Mouse (Mus musculus) stomach, postnatal 0 days (tissue): ENCODE measurements around the gene Skil. TPM values are rescaled to one million over a fixed set of nuclear protein-coding genes. Genes with fewer than 3 reads are reported as not detected.
"Not testable (repeated sequence)": the region's sequence is repeated elsewhere in the genome, so short reads cannot be mapped to it uniquely, and the experiment has no call there.

Experiments
- ATAC-seq: fragments of 200-750 bp; cut with Nextera tagmentation; 2 replicates; pipeline ENCODE4 v1.8.0; 2017; ENCODE audit not compliant: low FRiP score, low TSS enrichment
- DNase-seq: peaks from one replicate; pipeline ENCODE4 v3.0.0-alpha.2; 2016; ENCODE audit warnings: low spot score
- H3K27ac ChIP-seq: fragments of 300-500 bp; sonication (generic); replicated peaks from 2 replicates; pipeline ENCODE4 v1.5.1; 2014; ENCODE audit warnings: mild to moderate bottlenecking, control low read depth
- H3K27me3 ChIP-seq: fragments of 300-500 bp; sonication (generic); 2 replicates; pipeline ENCODE4 v1.6.1; 2014; ENCODE audit warnings: low read length; ENCODE audit not compliant: control insufficient read depth, insufficient read depth
- H3K36me3 ChIP-seq: fragments of 300-500 bp; sonication (generic); 2 replicates; pipeline ENCODE4 v1.6.1; 2014; ENCODE audit warnings: low read length, mixed read lengths; ENCODE audit not compliant: control insufficient read depth, insufficient read depth
- H3K4me1 ChIP-seq: fragments of 300-500 bp; sonication (generic); replicated peaks from 2 replicates; pipeline ENCODE4 v1.6.1; 2014; ENCODE audit warnings: antibody characterized with exemption; ENCODE audit not compliant: control insufficient read depth, insufficient read depth
- H3K4me2 ChIP-seq: fragments of 300-500 bp; sonication (generic); replicated peaks from 2 replicates; pipeline ENCODE4 v1.6.1; 2014; ENCODE audit warnings: low read depth, mild to moderate bottlenecking, control low read depth, moderate library complexity
- H3K4me3 ChIP-seq: fragments of 300-500 bp; sonication (generic); 2 replicates; pipeline ENCODE4 v1.5.1; 2014; ENCODE audit warnings: low read depth, low read length, control low read depth
- H3K9ac ChIP-seq: fragments of 300-500 bp; sonication (generic); 2 replicates; pipeline ENCODE4 v1.6.1; 2014; ENCODE audit warnings: mild to moderate bottlenecking, low read length, control low read depth, mixed read lengths
- H3K9me3 ChIP-seq: fragments of 300-500 bp; sonication (generic); 2 replicates; pipeline ENCODE4 v1.6.1; 2016; ENCODE audit warnings: low read length; ENCODE audit not compliant: control insufficient read depth
- CTCF ChIP-seq: IDR thresholded peaks from 2 replicates; pipeline ENCODE4 v1.5.1; 2016; ENCODE audit warnings: antibody characterized with exemption, low read depth, mild to moderate bottlenecking, moderate library complexity
- EP300 ChIP-seq: optimal IDR thresholded peaks from 2 replicates; pipeline ENCODE3; 2016; ENCODE audit warnings: antibody characterized with exemption
- WGBS: fragments of 180-500 bp; shearing (Covaris S2); extraction: QIAGEN DNeasy Blood & Tissue Kit; methylation state at CpG from one replicate; pipeline ENCODE4 v1.1.7; 2014; 5-methylcytosine and 5-hydroxymethylcytosine counted together
- polyA plus RNA-seq: library from polyadenylated mRNA; unstranded; fragments of >200 nt; fragmentation: Nextera tagmentation; extraction: Ambion mirVana; gene quantifications from 2 replicates; pipeline ENCODE4 v1.2.1, GENCODE M21; 2015

Skil gene
- polyA plus RNA-seq, 1 experiment from 2014 or later: 20.8 TPM

- H3K4me2 ChIP-seq: no peak overlapping the region
- ATAC-seq (no peak), DNase-seq (no peak)
- no peak overlapping the region for H3K4me3 ChIP-seq
- H3K27ac ChIP-seq: no peak overlapping the region
- WGBS: 65% methylated on average over 4 of the region's 4 CpGs
- TF ChIP-seq EP300: no peak
- TF ChIP-seq CTCF: no peak
- no peak overlapping the region for H3K9ac ChIP-seq
- no peaks in the 10 kb centered on the region for H3K4me1 ChIP-seq
- no peaks in the 10 kb centered on the region; the same call in 1 of the 2 replicates for H3K36me3 ChIP-seq
- no peaks in the 10 kb centered on the region for H3K27me3 ChIP-seq
- no peaks in the 10 kb centered on the region for H3K9me3 ChIP-seq
These were observed 31.4 kb downstream of the Skil start for GRCm38 (mm10) chr3:31126303-31126702.

DNA sequence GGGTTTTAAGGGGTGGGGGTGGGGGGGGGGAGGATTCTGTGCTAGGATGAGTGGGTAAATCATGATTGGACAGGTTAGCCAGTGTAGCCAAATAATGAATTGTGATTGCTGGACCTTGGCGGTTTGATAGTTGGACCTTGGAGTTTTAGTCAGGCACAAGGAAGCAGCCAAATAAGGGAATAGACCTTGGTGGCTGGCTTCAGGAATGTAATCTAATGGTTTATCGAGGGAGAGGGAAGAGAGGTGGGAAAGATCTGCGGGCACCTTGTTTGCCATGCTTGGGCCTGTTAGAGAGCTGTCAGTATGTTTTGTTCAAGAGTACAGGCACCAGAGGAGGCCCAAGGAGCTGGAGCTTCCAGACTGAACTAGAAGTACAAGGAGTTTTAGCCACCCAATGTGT lies 32.0 kb downstream of the Skil start:
- TF ChIP-seq CTCF (no peak), EP300 (no peak)
- no peak for ATAC-seq
- Histone ChIP-seq H3K36me3 (no peaks in the 10 kb centered on the region), H3K4me3 (no peak overlapping the region), H3K27ac (no peak overlapping the region), H3K4me2 (no peak overlapping the region), H3K9ac (no peak overlapping the region), H3K27me3 (no peaks in the 10 kb centered on the region), H3K4me1 (no peaks in the 10 kb centered on the region), H3K9me3 (no peaks in the 10 kb centered on the region)
- DNase-seq: no peak
- WGBS: 65% methylated on average over 3 of the region's 3 CpGs

- Histone ChIP-seq H3K27me3 (no peaks in the 10 kb centered on the region), H3K27ac (no peak overlapping the region), H3K4me1 (no peaks in the 10 kb centered on the region), H3K9me3 (no peaks in the 10 kb centered on the region), H3K9ac (no peak overlapping the region), H3K36me3 (no peaks in the 10 kb centered on the region), H3K4me3 (no peak overlapping the region), H3K4me2 (no peak overlapping the region)
- no peak for DNase-seq
- no peak for TF ChIP-seq CTCF
- TF ChIP-seq EP300: no peak
- 29% methylated on average over 4 of the region's 4 CpGs for WGBS
- ATAC-seq: peak; percentile 73
These were observed 34.9 kb downstream of the Skil start for GRCm38 (mm10) chr3:31129766-31130165.

DNA sequence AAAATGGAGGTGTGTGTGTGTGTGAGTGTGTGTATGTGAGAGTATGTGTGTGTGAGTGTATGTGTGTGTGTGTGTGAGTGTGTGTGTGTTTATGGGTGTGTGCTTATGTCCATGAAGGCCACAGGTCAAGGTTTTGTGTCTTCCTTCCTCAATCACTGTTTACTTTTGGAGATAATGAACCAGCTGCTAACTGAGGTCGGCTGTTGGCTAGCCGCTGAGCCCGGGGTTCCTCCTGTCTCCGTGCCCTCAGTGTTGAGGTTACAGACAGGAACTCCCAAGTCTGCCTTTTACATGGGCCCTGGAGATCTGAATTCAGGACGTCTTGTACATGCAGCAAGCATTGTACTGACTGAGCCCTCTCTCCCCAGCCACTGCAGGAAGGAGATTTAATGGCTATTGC lies 38.8 kb downstream of the Skil start:
- ATAC-seq: peak; percentile 34
- 13% methylated on average over 5 of the region's 5 CpGs for WGBS
- 0 out of 2 replicates have a peak overlapping the region, but pooled peaks have one; percentile 53 for H3K27ac ChIP-seq

GRCm38 (mm10) chr3:31134246-31134645 lies 39.4 kb downstream of the Skil start:
- Histone ChIP-seq H3K9ac (no peak overlapping the region), H3K27me3 (no peaks in the 10 kb centered on the region), H3K4me2 (no peak overlapping the region), H3K36me3 (no peaks in the 10 kb centered on the region), H3K27ac (peak overlapping the region; percentile 53), H3K9me3 (no peaks in the 10 kb centered on the region), H3K4me3 (no peak overlapping the region), H3K4me1 (no peaks in the 10 kb centered on the region)
- DNase-seq (peak; percentile 43), ATAC-seq (peak; percentile 80)
- TF ChIP-seq CTCF (no peak), EP300 (no peak)
- 54% methylated on average over 8 of the region's 8 CpGs for WGBS

More for the DNA sequence above, 38.8 kb downstream of the Skil start:
- Histone ChIP-seq H3K4me1 (no peaks in the 10 kb centered on the region), H3K4me3 (no peak overlapping the region), H3K9me3 (no peaks in the 10 kb centered on the region), H3K4me2 (no peak overlapping the region), H3K9ac (no peak overlapping the region), H3K36me3 (no peaks in the 10 kb centered on the region), H3K27me3 (no peaks in the 10 kb centered on the region)
- peak; percentile 30 for DNase-seq
- TF ChIP-seq EP300 (no peak), CTCF (no peak)

- TF ChIP-seq CTCF (no peak), EP300 (no peak)
- H3K9me3 ChIP-seq: no peaks in the 10 kb centered on the region
- H3K4me1 ChIP-seq: no peaks in the 10 kb centered on the region
- no peak overlapping the region for H3K4me2 ChIP-seq
- no peak overlapping the region for H3K9ac ChIP-seq
- H3K4me3 ChIP-seq: no peak overlapping the region
- no peaks in the 10 kb centered on the region for H3K36me3 ChIP-seq
- H3K27ac ChIP-seq: peak overlapping the region; percentile 53
- DNase-seq (peak; percentile 64), ATAC-seq (peak; percentile 58)
- H3K27me3 ChIP-seq: no peaks in the 10 kb centered on the region
- WGBS: 38% methylated on average over 7 of the region's 7 CpGs
These were observed 39.8 kb downstream of the Skil start for GRCm38 (mm10) chr3:31134696-31135095.

DNA sequence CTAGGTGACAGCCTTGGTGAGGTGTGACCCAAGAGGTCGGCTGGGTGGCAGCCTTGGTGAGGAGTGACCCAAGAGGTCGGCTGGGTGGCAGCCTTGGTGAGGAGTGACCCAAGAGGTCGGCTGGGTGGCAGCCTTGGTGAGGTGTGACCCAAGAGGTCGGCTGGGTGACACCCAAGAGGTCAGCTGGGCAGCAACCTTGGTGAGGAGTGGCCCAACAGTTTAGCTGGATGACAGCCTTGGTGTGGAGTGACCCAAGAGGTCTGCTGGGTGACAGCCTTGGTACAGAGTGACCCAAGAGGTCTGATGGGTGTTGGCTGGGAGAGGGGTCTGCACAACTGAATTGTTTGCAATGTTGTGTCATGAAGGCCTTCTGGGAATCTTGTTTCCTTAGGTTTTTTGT lies 41.7 kb downstream of the Skil start:
- H3K27me3 ChIP-seq, H3K4me3 ChIP-seq, H3K27ac ChIP-seq, H3K4me1 ChIP-seq, ATAC-seq, H3K36me3 ChIP-seq, DNase-seq, H3K9me3 ChIP-seq, H3K4me2 ChIP-seq, H3K9ac ChIP-seq: not testable (repeated sequence)
- 71% methylated on average over 4 of the region's 4 CpGs for WGBS
